Mouse (Mus musculus): ENCODE results near the gene Slc1a4.

The Slc1a4 gene

DNA sequence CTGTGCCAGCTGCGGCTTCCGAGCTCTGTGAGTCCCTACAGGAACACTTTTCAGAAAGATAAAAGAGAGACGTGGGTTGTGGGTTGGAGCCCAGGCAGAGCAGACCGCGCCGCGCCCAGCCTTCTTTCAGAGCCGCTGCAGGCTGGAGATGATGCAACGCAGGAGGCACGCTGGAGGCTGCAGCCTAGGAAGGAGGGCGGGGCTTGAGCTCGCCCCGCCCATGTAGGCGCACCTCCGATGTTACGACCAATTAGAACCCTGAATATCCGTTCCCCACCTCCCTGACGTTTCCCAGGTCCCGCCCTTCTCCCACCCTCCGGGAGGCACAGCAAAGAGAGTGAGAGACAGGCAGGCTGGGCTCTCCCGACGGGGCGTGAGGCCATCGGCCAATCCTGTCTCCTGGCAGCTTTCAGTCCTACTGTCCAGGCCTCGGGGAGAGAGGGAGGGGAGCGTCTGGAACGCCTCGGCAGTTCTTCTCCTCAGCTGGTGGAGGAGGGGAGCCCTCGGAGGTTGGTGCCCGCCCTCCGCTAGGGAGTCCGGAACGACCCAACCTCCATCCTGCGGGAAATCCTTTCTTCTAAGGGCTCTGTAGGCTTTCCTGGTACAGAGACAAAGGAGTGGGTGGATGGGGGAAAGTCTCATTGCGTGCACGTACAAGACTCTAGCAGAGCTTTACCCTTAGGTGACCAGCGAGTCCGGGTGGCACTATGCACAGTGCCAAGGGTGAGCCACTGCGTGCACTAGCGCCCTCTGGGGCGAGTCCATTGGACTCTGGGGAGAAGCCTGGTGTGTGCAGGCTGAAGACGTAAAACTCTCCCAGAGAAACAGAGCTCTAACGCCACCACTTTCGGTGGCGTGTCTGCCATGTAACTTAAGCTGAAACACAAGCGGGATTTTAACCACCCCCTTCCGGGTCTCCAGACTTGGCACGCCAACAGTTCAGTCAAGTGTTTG is at the start of gene Slc1a4:
TSS of gene Slc1a4 (minus strand) at position 153 of the 954 bp plus-strand sequence.
- DNase-seq = peak; percentile 91 to 94

DNA sequence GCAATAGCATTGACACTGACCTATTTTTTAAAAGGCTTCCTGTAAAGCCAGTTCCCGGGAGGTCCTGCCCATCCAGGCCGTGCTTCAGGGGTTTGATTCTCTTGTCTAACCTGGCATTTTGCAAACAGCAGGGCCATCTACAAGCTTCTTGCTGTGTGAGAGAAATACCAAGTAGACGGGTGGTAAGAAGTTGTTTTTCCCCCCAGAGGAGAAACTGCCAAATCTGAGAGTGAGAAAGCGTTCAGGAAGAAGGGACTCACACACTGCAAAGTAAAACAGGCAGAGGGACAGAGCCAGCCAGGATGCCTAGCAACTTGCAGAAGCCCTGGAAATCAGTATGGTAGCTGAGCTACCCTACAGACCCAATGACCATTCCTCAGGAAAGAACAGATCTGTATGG is 47.6 kb upstream of the Slc1a4 start:
- DNase-seq = no peak

DNA sequence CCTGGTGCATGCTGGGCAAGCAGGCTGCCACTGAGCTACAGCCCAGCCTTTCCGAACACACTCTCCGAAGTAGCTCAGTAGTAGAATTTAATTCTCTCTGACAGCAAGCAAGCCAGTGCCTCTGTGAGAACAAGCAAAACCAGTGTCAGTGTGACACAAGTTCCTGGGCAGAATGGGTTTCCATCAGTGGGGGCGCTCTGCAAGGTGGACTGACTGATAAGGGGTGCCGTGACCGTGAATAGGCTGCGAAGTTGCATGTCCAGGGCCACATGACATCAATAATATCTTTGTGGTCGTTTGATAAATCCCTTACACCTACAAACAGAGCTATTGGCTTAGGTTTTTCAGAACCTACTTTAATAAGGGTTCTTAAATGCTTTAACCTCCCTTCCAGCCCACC is 44.1 kb upstream of the Slc1a4 start:
- DNase-seq = no peak

DNA sequence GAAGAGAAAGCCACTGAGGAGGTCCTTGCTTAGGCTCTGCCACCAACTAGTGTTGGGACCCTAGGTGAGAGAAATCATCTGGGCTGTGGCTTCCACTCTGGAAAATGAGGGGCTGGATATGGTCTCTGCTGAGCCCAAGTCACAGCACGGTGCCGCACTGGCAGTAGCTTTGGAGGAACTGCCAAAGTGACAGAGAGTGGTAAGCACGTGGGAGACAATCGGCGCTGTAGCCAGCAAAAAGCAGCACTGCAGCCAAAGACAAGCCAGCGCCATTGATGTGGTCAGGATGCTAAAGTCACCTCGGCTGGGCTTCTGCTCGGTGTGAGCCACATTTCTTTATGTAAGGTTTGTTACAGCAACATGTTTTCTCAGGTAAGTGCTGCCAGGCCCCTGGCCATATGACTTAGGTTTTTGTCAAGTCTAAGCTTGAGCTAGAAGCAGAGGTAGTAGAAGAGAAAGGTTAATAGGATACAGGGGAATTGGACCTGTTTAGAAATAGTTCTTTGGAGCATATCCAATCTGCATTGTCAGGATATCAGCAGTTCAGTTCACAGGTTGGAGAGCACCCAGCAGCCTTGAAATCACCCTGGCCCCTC is 40.2 kb upstream of the Slc1a4 start:
- DNase-seq = peak; percentile 51 to 62

DNA sequence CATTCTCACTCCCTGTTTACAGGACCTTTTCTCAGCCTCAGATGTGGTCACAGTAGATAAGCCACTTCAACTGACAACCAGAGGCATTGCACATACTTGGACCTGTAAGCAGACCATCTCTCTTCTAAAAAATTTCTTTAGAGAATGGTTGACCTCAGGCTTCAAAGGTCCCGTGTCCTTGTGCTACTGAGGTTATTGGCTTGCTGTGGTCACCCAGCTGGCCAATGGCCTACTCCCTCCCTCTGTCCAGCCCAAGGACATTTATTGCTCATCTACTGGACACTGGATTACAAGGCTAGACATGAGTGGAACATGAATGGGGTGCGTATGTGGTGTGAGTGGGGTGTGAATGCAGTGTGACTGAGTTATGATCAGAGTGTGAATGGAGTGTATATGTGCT is 38.0 kb upstream of the Slc1a4 start:
- DNase-seq = no peak

DNA sequence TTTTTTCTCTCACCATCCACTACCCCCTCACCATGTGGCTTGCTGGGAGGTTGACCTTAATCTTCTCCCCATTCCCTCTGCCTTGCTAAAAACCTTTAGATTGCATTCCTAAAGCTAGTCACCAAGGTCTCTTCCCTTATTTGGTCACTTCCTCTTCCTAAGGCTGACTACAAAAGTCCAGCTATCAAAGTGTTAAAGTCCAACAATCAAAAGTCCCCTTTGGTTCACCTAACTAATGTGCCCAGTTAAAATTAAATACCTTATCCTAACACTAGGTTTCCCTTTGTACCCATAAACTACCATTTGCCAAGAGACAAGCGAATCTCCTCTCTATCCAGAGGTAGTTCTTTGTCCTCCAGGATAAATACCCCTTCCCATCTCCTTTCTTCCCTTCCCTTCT is 33.9 kb upstream of the Slc1a4 start:
- DNase-seq = no peak

DNA sequence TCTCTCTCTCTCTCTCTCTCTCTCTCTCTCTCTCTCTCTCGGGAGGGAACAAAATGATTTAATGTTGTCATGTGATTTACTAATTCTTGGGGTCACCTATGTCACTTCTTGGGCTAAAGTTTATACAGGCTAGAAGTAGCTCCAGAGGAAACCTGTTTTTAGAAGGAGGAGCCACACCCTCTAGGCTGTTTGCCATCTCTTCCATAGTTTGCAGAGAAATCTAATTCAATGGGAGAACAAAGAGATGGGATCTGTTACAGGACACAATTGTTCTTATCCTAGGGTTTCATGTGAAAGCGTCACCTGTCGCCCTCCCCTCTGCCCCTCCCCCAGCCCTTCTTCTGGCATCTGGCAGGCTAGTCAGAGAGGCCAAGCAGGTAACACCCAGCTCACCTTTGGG is 28.8 kb upstream of the Slc1a4 start:
- DNase-seq = no peak

DNA sequence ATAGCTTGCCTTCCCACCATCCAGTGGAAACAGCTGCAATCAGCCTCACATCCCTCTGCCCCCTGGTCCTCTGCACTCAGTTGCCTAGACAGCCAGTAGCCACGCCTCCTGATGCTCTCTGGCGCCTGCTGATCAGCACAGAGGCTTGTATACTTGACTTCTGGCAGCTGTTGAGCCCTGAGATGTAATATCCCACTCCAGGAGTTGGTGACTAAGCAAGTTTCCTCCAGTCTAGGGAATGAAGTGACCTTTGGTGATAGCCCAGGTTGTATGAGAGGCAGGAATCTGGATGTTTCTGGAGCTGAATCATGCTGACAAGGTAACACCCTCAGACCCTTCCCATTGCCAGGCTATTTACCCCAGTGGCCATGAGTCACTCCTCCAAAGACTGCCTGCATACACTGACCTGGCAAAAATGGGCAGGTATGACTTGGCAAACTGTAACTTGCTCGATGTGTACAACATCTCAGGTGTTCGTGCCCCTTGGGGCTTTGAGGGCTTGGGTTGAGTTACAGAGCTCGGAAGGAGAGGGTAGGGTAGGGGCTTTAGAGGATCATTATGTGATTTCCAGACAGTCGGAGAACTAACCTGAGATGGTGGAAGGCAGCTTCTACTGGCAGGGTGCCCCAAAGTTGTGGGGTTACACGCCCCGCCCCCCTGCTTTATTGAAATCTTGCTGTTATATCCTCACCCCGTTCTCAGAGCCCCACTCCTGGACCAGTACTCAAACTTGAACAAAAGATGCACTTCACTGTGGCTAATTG is 25.4 kb upstream of the Slc1a4 start:
- no peak for DNase-seq

DNA sequence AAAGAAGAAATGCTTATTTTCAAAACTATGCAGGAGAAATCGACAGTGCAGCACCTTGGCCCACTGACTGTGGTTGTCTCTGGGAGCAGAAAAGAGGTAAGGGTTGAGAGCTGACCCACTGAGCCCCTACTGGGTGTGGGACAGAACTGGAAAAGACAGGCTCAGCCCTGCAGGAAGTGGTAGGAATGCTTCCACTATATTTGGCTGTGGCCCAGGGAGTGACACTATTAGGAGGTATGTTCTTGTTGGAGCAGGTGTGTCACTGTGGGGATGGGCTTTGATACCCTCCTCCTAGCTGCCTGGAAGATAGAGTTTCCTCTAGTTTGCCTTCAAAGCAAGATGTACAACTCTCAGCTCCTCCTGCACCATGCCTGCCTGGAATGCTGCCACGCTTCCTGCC is 16.0 kb upstream of the Slc1a4 start:
- peak in 1 of 2 experiments; percentile 12 for DNase-seq

DNA sequence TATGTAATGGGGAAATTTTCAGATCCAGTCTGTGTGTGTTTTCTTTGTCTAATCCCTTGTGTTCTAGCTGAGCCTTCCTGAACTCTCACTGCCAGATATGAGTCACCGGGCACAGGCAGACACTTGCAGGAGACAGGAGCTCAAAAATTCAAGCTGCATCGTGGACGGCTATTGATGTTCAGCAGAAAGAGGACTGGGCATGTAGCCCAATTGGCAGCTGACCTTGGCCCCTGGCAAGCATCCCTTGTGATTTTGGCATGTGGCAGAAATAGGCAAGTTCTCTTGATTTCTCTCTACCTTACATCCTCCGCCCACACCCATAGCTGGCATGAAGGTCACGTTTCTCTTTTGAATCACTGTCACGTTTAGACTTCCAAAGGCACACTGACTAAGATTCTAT is 15.0 kb upstream of the Slc1a4 start:
- DNase-seq = peak; percentile 93

DNA sequence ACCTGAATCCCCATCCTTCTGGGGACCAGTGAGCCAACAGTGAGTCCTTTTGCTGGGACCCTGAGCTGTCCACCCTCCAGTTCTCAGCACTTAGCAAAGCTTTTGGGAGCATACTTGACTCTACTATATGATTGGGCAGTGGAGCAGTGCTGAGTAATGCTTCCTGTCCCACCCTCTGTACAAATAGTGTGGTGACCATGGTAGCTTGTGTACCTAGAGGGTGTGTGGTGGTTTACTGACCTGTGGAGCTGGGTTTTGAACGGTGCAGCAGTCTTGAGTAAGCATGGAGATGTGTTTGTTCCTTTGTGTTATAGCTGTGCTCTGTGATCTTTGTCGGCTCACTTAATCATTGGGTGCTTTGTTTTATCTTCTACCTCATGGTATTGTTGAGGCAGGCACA is 13.9 kb upstream of the Slc1a4 start:
- no peak for DNase-seq

DNA sequence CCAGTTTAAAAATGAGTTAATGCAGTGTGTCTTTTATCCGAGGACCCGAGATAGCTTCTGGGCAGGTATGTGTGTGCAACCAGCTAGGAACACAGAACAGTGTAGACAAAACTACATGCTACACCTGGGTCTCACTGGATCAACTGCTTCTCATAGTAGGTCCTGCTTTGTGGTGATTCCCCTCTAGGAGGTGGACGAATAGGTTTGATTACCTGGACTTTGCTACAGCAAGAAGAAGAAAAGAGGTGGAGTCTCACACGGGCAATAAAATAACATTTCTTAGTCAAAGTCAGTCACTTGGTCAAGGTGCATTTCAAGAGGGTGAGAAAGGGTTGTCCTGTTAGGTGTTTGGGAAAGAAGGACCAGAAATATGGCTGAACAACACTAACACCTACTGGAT is 11.4 kb upstream of the Slc1a4 start:
- DNase-seq = no peak

DNA sequence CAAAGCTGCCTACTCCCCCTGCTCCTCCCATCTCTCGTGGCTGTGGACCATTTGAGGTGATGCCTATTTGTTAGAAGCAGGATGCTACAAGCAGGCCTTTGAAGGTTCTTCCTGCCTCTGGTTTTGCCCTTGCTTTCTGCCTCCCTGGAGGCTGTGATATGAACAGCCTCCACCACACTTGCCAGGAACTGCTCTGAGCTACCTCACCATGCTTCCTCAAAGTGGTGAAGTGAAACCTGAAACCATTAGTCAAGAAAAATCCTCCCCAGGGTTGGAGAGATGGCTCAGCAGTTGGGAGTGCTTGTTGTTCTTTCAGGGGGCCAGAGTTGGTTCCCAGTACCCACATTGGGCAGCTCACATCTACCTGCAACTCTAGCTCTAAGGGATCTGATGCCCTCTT is 9.1 kb upstream of the Slc1a4 start:
- no peak for DNase-seq

DNA sequence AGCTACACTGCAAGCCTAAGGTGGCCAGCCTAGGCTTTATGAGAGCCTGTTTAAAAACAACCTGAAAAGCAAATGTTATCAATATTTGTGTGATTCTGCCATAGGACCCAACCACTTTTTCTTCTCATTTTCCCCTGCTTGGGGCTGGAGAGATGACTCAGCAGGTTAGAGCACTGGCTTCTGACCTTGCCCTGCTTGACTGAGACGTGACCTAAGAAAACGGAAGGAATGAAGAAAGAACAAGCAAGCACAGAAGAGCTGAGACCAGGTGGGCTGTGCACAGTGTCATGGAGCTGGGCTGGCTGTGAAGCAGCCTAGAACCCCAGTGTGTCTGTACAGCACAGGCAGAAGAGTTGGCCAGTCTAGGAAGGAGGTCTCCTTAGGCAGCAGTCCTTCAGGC is 6.2 kb upstream of the Slc1a4 start:
- DNase-seq = no peak

DNA sequence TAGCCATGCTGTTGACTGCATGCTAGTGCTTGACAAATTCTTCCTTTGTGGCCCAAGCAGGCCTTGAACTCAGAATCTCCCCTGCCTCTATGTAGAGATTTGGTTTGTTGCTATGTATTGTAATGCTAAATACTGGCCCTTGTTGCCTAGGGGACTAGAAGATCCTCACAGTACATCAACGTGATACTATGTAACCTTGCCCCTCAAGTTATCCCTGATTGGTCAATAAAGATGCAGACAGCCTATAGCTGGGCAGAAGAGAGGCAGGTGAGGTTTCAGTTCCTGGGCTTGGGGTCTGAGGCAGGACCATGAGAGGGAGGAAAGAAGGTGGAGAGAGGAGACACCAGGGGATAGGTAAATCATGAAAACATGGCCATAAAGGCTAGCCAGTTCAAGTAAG is 1.8 kb upstream of the Slc1a4 start:
- DNase-seq = no peak

DNA sequence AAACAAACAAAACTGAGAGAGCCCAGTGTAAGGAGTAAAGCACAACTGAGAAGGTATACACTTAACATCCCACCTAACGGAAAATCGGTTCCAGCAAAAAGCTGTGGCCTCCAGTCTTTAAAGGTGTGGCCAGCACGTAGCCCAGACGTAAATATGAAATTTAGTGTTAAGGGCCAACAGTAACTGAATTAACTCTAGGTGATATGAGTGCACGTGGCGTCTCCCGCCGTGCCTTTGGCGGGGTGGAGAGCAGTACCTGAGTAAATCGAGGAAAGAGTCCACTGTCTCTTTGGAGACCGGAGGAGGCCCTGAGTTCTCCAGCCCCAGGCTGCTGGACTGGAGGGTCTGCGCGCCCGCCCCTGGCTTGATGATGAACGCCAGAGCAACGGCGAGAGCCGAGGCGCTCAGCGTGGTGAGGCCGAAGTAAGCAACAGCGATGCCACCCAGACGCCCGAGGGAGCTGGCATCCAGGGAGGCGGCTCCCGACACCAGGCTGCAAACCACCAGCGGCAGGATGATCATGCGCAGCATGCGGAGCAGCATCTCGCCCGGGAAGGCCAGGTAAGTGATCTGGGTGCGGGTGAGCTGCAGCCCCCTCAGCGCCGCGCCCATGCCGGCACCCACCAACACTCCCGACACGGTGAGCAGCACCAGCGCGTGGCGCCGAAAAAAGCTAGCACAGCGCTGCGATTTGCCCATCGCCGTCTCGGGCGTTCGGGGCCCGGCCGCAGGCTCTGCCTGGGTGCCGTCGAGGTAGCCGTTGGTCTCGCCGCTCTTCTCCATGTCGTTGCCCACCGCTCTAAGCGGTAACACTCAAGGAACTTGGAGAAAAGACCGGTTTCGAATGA is 599 bp downstream of the Slc1a4 start:
- DNase-seq = peak in 1 of 2 experiments; percentile 62

DNA sequence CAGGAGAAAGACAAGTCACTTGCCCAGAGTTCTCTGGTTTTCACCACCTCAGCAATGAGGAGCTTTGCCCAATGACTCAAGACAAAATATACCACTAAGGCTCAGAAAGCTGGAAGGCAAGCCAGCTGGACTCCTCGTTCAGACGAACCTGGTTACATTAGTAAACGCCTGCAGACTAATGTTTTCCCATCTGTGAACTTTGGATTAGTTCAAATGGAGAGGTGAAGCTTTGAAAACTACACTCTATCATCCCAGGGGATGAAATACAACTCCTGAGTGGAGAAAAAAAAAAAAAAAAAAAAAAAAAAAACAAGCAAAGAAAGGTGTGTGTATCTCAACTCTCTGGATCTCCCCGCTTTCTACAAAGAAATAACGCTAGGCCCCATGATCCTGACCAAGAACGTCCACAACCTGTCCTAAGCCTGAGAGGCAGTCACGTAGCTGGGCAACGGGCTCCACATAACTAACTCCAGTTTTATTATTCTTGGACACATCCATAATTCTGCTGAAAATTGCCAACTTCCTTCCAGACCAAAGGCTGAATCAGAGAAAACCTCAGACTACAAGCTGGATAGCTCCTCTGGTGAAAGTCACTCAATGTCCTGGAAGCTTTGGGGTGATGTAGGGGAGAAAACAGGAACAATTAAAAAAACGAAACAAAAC is 1.4 kb downstream of the Slc1a4 start:
- no peak for DNase-seq

DNA sequence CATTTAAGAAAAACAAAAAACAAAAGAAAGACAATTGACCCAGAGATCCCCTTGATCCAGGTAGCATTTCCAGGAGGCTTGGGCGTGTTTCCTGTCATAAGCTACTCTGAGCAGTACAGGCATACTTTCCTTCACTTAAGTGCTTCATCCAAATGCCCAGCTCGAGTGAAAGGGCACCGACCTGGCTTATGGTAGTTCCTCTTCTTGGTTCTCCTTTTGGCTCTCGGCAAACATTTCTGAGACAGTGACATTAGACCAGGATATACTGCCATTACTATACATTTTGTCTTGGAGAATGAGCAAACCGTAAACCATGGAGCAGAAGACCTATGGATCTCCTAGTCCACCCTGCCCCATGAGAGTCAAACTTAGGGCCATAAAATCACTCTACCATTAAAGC is 2.8 kb downstream of the Slc1a4 start:
- no peak for DNase-seq

DNA sequence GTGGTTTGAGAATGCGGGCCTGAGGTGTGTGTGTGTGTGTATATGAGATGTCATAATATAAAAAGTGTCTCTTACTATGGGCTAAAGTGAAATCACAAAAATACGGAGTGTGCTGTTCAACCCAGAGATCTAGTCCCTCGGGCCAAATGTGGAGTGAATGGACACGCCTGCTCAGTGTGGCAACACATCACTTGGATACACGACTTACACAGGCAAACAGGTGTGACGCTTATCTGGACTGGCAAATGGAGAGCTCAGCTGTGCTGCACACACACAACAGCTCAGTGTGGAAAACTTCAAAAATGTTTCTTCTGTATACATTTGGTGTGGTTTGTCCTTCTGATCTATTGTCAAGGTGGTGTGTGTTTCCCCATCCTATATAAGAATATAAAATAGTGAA is 3.7 kb downstream of the Slc1a4 start:
- DNase-seq = no peak

DNA sequence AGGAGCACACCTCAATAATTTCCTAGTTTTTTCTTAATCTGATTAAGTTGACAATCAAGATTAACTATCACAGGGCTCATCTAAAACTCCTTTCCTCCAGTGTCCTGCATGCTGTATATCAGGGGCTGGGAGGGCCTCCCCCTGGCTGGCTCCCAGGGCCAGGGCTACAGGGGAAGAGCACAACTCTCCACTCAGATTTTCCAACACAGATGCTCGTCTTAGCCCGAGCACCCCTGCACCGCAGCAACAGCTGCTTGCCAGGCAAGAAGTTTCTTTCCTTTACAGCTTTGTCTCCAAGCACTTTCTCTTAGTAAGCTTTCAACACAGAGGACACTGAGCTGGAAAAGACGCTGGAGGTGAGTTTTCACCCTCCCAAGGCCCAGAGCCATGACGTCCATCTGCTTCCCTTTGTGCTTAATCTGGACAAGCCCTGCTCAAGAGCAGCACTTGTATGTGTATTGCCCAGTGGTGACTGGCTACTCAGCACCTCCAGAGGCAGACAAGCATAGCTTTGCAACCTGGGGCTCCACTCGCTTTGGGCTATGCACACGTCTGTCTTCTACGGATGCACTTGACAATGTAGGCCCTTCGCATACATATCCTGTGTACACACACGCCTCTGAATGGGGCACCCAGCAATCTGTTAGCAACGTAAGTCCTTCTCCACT is 6.1 kb downstream of the Slc1a4 start:
- no peak for DNase-seq

DNA sequence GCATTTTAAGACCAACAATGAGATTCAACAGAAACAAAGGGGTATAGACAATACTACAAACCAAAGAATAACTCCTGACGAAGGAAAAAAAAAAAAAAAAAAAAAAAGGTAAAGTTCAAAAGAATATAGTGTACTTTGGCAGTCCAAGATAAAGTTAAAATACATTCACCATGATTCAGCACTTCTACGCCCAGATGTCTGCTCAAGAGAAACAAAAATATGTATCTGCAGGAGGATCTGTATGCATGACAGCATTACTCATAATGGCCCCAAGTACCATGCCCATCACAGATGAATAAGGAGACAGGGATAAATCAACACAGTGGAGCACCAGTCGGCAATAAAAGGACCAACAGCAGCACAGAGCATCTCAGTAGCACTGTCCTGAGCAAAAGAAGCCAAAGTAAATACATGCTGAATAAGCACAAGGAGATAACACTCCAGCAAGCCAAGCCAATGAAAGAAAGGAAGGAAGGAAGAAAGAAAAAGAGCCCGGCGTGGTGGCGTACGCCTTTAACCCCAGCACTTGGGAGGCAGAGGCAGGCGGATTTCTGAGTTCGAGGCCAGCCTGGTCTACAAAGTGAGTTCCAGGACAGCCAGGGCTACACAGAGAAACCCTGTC is 7.3 kb downstream of the Slc1a4 start:
- no peak for DNase-seq
